Mouse (Mus musculus) brain, embryonic 14.5 days (tissue): ENCODE data around the gene Eif4e1b. TPM values are rescaled to one million over a fixed set of nuclear protein-coding genes. Genes with fewer than 3 reads are reported as not detected.

Experiments
- DNase-seq: peaks from one replicate; pipeline ENCODE4 v3.0.0-alpha.2; 2011; ENCODE audit warnings: low read depth
- CTCF ChIP-seq: fragments of 200-500 bp; IDR thresholded peaks from 2 replicates; pipeline ENCODE4 v1.5.1; 2012; ENCODE audit warnings: inconsistent platforms, mild to moderate bottlenecking, moderate library complexity, borderline replicate concordance; ENCODE audit not compliant: insufficient read depth, insufficient read length; ENCODE audit errors: extremely low read depth
- POLR2A ChIP-seq: fragments of 200-500 bp; IDR thresholded peaks from 2 replicates; pipeline ENCODE4 v1.6.1; 2012; ENCODE audit warnings: mild to moderate bottlenecking, inconsistent platforms, borderline replicate concordance; ENCODE audit not compliant: poor library complexity, insufficient read depth, insufficient read length, severe bottlenecking; ENCODE audit errors: extremely low read depth
- polyA plus RNA-seq: library from polyadenylated mRNA; depleted of rRNA; stranded (reverse); fragments of >200 nt; gene quantifications from 2 replicates; pipeline ENCODE4 v1.2.3, GENCODE M21; 2012

The Eif4e1b gene
- polyA plus RNA-seq, 1 experiment = not detected

- TF ChIP-seq POLR2A (no peak), CTCF (no peak)
- no peak for DNase-seq
Observed at GRCm38 (mm10) chr13:54811476-54811875, 27.7 kb downstream of the Eif4e1b start.

- no peak for DNase-seq
- TF ChIP-seq CTCF = no peak
- TF ChIP-seq POLR2A = no peak
Observed at GRCm38 (mm10) chr13:54813381-54813780, 29.6 kb downstream of the Eif4e1b start.

GRCm38 (mm10) chr13:54818399-54819254 lies 34.8 kb downstream of the Eif4e1b start:
- peak; percentile 78 for DNase-seq
- no peak for TF ChIP-seq CTCF
- no peak for TF ChIP-seq POLR2A

- no peak for DNase-seq
- TF ChIP-seq CTCF = no peak
Observed at GRCm38 (mm10) chr13:54821106-54821505, 37.3 kb downstream of the Eif4e1b start.

GRCm38 (mm10) chr13:54821931-54822330 lies 38.1 kb downstream of the Eif4e1b start:
- no peak for DNase-seq
- TF ChIP-seq CTCF (no peak), POLR2A (no peak)

GRCm38 (mm10) chr13:54824111-54824931 lies 40.5 kb downstream of the Eif4e1b start:
- peak; percentile 86 for DNase-seq
- TF ChIP-seq CTCF (peak; percentile 21; the same call in 1 of the 2 replicates), POLR2A (no peak)

GRCm38 (mm10) chr13:54827992-54828391 lies 44.2 kb downstream of the Eif4e1b start:
- no peak for TF ChIP-seq CTCF
- TF ChIP-seq POLR2A = no peak
- no peak for DNase-seq

- TF ChIP-seq CTCF (no peak), POLR2A (no peak)
- peak; percentile 70 for DNase-seq
Observed at GRCm38 (mm10) chr13:54828508-54828907, 44.7 kb downstream of the Eif4e1b start.

- peak; percentile 58 for DNase-seq
- TF ChIP-seq CTCF (no peak), POLR2A (no peak)
Observed at GRCm38 (mm10) chr13:54829450-54829849, 45.7 kb downstream of the Eif4e1b start.

- TF ChIP-seq POLR2A (no peak), CTCF (no peak)
- peak; percentile 59 for DNase-seq
Observed at GRCm38 (mm10) chr13:54836351-54837030, 52.7 kb downstream of the Eif4e1b start.

GRCm38 (mm10) chr13:54837061-54837460 lies 53.3 kb downstream of the Eif4e1b start:
- TF ChIP-seq POLR2A (no peak), CTCF (no peak)
- DNase-seq = peak; percentile 53
